Mouse (Mus musculus) hindbrain, embryonic 14.5 days (tissue): ENCODE data around the gene Dennd6a. TPM values are rescaled to one million over a fixed set of nuclear protein-coding genes. Genes with fewer than 3 reads are reported as not detected.
A peak's percentile ranks its signal among the peaks of the same experiment; 100 is the strongest.
"Not testable (repeated sequence)": the region's sequence is repeated elsewhere in the genome, so short reads cannot be mapped to it uniquely, and the experiment has no call there.

Experiments
- ATAC-seq: fragments of 200-750 bp; cut with Nextera tagmentation; 2 replicates; pipeline ENCODE4 v1.8.0; 2017; ENCODE audit warnings: moderate number of reproducible peaks, mild to moderate bottlenecking, moderate TSS enrichment, moderate library complexity; ENCODE audit not compliant: low FRiP score
- DNase-seq: peaks from one replicate; pipeline ENCODE4 v3.0.0-alpha.2; 2015; ENCODE audit warnings: low spot score
- H3K27ac ChIP-seq: fragments of 300-500 bp; sonication (generic); 2 replicates; pipeline ENCODE4 v1.5.1; 2014; ENCODE audit warnings: mild to moderate bottlenecking, moderate library complexity
- H3K27me3 ChIP-seq: fragments of 300-500 bp; sonication (generic); 2 replicates; pipeline ENCODE4 v1.6.1; 2014; ENCODE audit warnings: mild to moderate bottlenecking, low read length, mixed read lengths; ENCODE audit not compliant: control insufficient read depth, insufficient read depth
- H3K36me3 ChIP-seq: fragments of 300-500 bp; sonication (generic); replicated peaks from 2 replicates; pipeline ENCODE4 v1.6.1; 2014; ENCODE audit not compliant: control insufficient read depth, insufficient read depth
- H3K4me1 ChIP-seq: fragments of 300-500 bp; sonication (generic); replicated peaks from 2 replicates; pipeline ENCODE4 v1.6.1; 2014; ENCODE audit warnings: antibody characterized with exemption, low read length, mixed read lengths; ENCODE audit not compliant: control insufficient read depth, insufficient read depth
- H3K4me2 ChIP-seq: fragments of 300-500 bp; sonication (generic); replicated peaks from 2 replicates; pipeline ENCODE4 v1.6.1; 2014; ENCODE audit warnings: mild to moderate bottlenecking, moderate library complexity
- H3K4me3 ChIP-seq: fragments of 300-500 bp; sonication (generic); replicated peaks from 2 replicates; pipeline ENCODE4 v1.5.1; 2014; ENCODE audit warnings: mild to moderate bottlenecking, low read length
- H3K9ac ChIP-seq: fragments of 300-500 bp; sonication (generic); 2 replicates; pipeline ENCODE4 v1.6.1; 2014
- H3K9me3 ChIP-seq: fragments of 300-500 bp; sonication (generic); 2 replicates; pipeline ENCODE4 v1.6.1; 2016; ENCODE audit warnings: low read length; ENCODE audit not compliant: control insufficient read depth
- WGBS: fragments of 180-500 bp; shearing (Covaris S2); extraction: QIAGEN DNeasy Blood & Tissue Kit; methylation state at CpG from one replicate; pipeline ENCODE4 v1.1.7; 2014; 5-methylcytosine and 5-hydroxymethylcytosine counted together
- polyA plus RNA-seq: library from polyadenylated mRNA; unstranded; fragments of >200 nt; fragmentation: Nextera tagmentation; extraction: Ambion mirVana; gene quantifications from 2 replicates; pipeline ENCODE4 v1.2.1, GENCODE M21; 2014

Gene Dennd6a
- 19.7 and 21.3 TPM in 2 replicates for polyA plus RNA-seq

GRCm38 (mm10) chr14:26573556-26573955, at the start of gene Dennd6a:
TSS of gene Dennd6a (plus strand) at chr14:26573856.
- not testable (repeated sequence) for ATAC-seq, H3K36me3 ChIP-seq, H3K9me3 ChIP-seq, DNase-seq, H3K9ac ChIP-seq, H3K4me3 ChIP-seq, H3K4me1 ChIP-seq, H3K4me2 ChIP-seq, H3K27ac ChIP-seq, H3K27me3 ChIP-seq
- 86% methylated on average over 5 of the region's 5 CpGs for WGBS

DNA sequence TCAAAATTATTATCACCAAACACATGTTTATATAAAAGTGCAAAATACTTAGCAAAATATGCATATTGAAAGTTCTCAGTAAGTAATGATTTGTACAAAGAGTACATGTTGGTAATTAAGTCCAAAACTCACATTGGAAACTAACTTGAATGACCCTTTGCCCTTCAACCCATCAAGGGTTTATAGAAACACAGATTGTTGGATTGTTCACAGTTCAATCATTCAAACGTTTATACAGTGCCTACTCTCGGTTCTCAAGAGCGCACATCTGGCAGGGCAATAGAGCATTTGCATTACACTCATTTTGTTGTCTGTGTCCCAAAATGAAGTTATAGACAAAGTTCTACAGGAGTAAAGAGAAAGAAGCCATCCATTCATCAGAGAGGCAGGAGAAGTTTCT, 47.7 kb upstream of the Dennd6a start:
- ATAC-seq (no peak), DNase-seq (no peak)
- no peak overlapping the region for H3K9ac ChIP-seq
- H3K4me3 ChIP-seq = no peak overlapping the region
- H3K27me3 ChIP-seq = no peaks in the 10 kb centered on the region
- H3K4me2 ChIP-seq = no peak overlapping the region
- H3K27ac ChIP-seq = no peak overlapping the region
- no peaks in the 10 kb centered on the region for H3K36me3 ChIP-seq
- H3K9me3 ChIP-seq = no peaks in the 10 kb centered on the region
- peaks cover 14% of the 10 kb centered on the region for H3K4me1 ChIP-seq
- 50% methylated on average over 3 of the region's 3 CpGs for WGBS

GRCm38 (mm10) chr14:26528296-26528695, 45.4 kb upstream of the Dennd6a start:
- H3K9me3 ChIP-seq = no peaks in the 10 kb centered on the region
- WGBS = 82% methylated on average over 2 of the region's 2 CpGs
- no peak overlapping the region for H3K4me2 ChIP-seq
- H3K4me3 ChIP-seq = no peak overlapping the region
- H3K4me1 ChIP-seq = peaks cover 34% of the 10 kb centered on the region
- no peak overlapping the region for H3K9ac ChIP-seq
- H3K27me3 ChIP-seq = no peaks in the 10 kb centered on the region
- ATAC-seq (no peak), DNase-seq (no peak)
- no peaks in the 10 kb centered on the region for H3K36me3 ChIP-seq
- no peak overlapping the region for H3K27ac ChIP-seq

- 53% methylated on average over 7 of the region's 7 CpGs for WGBS
- Histone ChIP-seq H3K36me3 (no peaks in the 10 kb centered on the region), H3K9ac (no peak overlapping the region), H3K27ac (no peak overlapping the region), H3K4me3 (no peak overlapping the region), H3K4me2 (no peak overlapping the region), H3K4me1 (peaks cover 37% of the 10 kb centered on the region), H3K9me3 (no peaks in the 10 kb centered on the region), H3K27me3 (no peaks in the 10 kb centered on the region)
- DNase-seq (no peak), ATAC-seq (no peak)
Observed at GRCm38 (mm10) chr14:26530350-26530749, 43.3 kb upstream of the Dennd6a start.

DNA sequence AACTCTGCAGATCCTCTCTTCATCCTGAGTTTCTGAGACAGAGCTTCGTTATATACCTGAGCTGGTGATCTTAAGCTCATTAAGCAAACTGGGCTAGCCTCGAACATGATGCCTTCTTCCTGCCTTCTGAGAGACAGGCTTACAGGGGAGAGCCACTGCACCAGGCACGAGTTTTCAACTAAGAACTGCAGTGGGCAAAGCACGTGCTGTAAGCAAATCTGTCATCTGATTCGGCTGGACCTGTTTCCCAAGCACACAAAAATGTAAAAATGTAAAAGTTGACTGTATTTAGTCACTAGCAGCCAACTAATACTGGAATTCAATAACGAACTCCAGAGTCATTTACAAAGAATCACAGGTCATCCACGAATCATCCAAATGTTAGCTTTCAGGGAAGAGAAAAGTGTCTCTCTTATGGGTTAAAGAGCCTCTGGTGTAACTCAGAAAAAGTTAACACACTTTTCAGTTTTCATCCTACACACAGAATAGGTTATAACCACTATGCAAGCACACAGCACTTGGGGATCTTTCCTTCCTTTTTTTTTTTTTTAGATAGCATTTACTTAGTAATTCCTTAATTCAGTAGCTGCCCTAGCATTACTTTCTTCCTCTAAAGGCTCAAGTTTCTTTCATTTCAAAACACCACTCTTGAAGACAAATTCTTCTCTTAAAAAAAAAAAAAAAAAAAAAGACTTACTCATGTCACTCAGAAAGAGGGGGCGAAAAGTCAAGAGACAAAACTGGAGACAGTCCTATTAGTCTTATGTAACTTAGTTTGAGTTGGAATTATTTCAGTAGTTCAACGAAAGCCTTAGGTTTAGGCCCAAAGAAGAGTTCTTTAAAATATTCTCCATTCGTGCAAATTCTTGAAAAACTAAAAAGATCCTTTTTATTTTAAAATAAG, 42.0 kb upstream of the Dennd6a start:
- H3K9ac ChIP-seq = no peak overlapping the region

GRCm38 (mm10) chr14:26532752-26533151, 40.9 kb upstream of the Dennd6a start:
- Histone ChIP-seq H3K9me3 (no peaks in the 10 kb centered on the region), H3K27me3 (no peaks in the 10 kb centered on the region), H3K36me3 (no peaks in the 10 kb centered on the region), H3K27ac (no peak overlapping the region), H3K9ac (peak overlapping the region; percentile 93), H3K4me2 (peak overlapping the region; percentile 94), H3K4me1 (peaks cover 37% of the 10 kb centered on the region), H3K4me3 (peak overlapping the region; percentile 97)
- no peak for DNase-seq
- ATAC-seq = no peak
- 60% methylated on average over 9 of the region's 9 CpGs for WGBS

More for the DNA sequence above, 42.0 kb upstream of the Dennd6a start:
- no peak for ATAC-seq
- no peak for DNase-seq
- no peaks in the 10 kb centered on the region for H3K27me3 ChIP-seq
- H3K9me3 ChIP-seq = no peaks in the 10 kb centered on the region
- peak overlapping the region; percentile 94 for H3K4me2 ChIP-seq
- H3K36me3 ChIP-seq = no peaks in the 10 kb centered on the region
- H3K27ac ChIP-seq = no peak overlapping the region
- no peak overlapping the region for H3K4me3 ChIP-seq
- peaks cover 37% of the 10 kb centered on the region for H3K4me1 ChIP-seq
- 81% methylated on average over 10 of the region's 10 CpGs for WGBS

- 29% methylated on average over 19 of the region's 19 CpGs for WGBS
- no peak for DNase-seq
- Histone ChIP-seq H3K9ac (peak overlapping the region; percentile 93), H3K4me1 (peaks cover 37% of the 10 kb centered on the region), H3K4me2 (peak overlapping the region; percentile 94), H3K27me3 (no peaks in the 10 kb centered on the region), H3K36me3 (no peaks in the 10 kb centered on the region), H3K9me3 (no peaks in the 10 kb centered on the region), H3K27ac (no peak overlapping the region), H3K4me3 (peak overlapping the region; percentile 97)
- ATAC-seq = no peak
Observed at GRCm38 (mm10) chr14:26533267-26533666, 40.4 kb upstream of the Dennd6a start.

GRCm38 (mm10) chr14:26533821-26534756, 39.6 kb upstream of the Dennd6a start:
- under 1% methylated on average over 81 of the region's 92 CpGs for WGBS
- H3K9me3 ChIP-seq = no peaks in the 10 kb centered on the region
- peak overlapping the region; percentile 97 for H3K4me3 ChIP-seq
- H3K4me2 ChIP-seq = peak overlapping the region; percentile 94
- H3K9ac ChIP-seq = peak overlapping the region; percentile 93
- H3K36me3 ChIP-seq = no peaks in the 10 kb centered on the region
- ATAC-seq = peak; percentile 83
- peak; percentile 25 for DNase-seq
- H3K27ac ChIP-seq = peak overlapping the region; percentile 86
- no peaks in the 10 kb centered on the region for H3K27me3 ChIP-seq
- H3K4me1 ChIP-seq = peaks cover 37% of the 10 kb centered on the region
